Mouse (Mus musculus): ENCODE results near the gene Ybx3.
A peak's percentile ranks its signal among the peaks of the same experiment; 100 is the strongest.

GRCm38 (mm10) chr6:131411116-131411843 is 23.0 kb upstream of the Ybx3 start:
- TF ChIP-seq CTCF (IDR thresholded peaks at IDR 0.05): no peak
- peak; percentile 65 for TF ChIP-seq EP300 (IDR thresholded peaks at IDR 0.05)
